Mouse (Mus musculus) fibroblast of lung, adult 2 months (primary cell): ENCODE data around the gene Hist4h4.
A peak's percentile ranks its signal among the peaks of the same experiment; 100 is the strongest.

Experiments used
- DNase-seq: peaks from one replicate; pipeline ENCODE4 v3.0.0-alpha.2; 2011; ENCODE audit warnings: low read depth

Hist4h4 gene

DNA sequence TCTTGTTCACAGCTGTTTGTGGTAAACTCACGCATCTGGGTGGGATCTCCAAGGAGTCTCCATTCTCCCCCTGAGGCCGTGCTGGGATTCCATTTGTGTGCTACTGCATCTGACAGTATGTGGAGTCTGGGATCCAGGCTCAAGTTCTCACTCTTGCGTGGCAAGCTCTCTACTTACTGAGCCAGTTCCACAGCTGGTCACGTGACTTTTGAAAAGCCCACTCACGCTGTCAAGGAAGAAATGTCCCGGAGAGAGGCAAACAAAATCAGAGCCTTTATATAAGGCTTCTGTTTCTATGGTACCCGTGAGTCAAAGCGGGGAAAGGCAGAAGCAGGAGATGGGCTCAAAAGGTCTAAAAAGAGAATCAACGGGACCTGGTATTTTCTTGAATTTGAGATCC, 21.5 kb downstream of the Hist4h4 start:
- DNase-seq: no peak

- no peak for DNase-seq
Measured at GRCm38 (mm10) chr6:136782146-136782545, 22.1 kb downstream of the Hist4h4 start.

DNA sequence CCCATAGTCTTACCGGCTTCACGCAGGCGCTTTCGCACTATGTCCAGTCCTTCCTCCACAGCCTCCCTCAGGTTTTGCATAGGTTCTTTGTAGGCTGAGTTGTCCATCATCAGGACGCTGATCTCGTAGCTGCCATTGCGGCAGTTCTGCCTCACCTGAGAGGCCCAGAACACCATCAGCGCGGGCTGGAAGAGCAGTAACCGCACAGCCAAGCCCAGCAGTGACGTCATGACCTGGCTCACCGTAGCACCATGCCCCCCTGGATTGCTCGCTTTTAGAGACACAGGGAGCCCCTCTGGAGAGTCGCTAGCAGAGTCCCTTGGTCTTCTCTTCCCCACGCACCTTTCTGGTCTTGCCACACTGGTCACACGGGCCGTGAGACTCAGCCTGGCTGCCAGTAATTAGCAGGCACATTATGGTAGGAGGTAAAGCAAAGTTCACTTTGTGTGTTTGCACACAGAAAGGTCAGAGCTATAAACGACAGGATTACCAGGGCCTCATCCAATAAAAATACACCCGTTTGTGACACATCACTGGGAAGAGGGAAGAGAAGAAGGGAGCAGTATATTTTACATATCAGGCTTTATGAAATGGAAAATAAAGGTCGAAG, 22.7 kb downstream of the Hist4h4 start, which contains the start of gene Gucy2c:
Gene Gucy2c (minus strand): TSS at position 389 of the 610 bp plus-strand sequence.
- DNase-seq: no peak

DNA sequence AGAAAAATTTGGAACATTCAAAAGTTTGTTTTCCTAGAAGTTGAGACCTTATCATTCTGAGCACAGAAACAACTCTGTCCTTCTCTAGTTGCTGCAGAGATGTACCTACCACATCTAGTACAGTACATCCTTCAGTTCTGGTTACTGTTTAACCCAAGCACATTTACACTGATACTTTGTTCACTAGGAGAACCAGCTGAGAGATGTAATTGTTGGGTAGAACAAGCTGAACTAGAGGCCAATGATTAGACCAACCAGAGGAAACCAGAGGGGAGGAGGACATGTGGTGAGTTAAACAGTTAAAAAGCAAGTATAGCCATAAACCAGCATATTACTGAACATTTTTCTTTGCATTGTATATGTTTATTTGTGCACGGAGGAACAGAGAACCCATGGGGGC, 27.8 kb downstream of the Hist4h4 start:
- no peak for DNase-seq

GRCm38 (mm10) chr6:136769859-136770258, 34.4 kb downstream of the Hist4h4 start:
- peak; percentile 59 for DNase-seq

DNA sequence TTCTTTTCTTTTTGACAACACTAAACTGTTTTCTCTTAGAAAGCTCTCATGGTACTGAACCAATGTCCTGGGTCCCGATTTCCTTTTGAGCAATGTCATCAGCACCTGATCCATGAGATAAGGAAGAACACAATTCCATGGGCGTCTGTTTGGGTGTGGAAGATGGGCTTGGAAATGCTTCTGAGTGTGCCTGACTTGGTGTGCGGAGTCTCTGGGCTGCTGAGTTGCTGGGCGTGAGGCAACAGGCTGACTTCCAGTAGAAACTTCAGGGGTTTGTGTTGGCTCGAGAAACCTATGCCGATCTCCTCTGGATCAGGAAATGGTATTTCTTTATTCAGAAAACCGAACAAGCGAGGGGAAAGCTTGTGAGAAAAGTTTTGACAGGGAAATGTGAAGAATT, 35.1 kb downstream of the Hist4h4 start:
- peak; percentile 64 for DNase-seq

DNA sequence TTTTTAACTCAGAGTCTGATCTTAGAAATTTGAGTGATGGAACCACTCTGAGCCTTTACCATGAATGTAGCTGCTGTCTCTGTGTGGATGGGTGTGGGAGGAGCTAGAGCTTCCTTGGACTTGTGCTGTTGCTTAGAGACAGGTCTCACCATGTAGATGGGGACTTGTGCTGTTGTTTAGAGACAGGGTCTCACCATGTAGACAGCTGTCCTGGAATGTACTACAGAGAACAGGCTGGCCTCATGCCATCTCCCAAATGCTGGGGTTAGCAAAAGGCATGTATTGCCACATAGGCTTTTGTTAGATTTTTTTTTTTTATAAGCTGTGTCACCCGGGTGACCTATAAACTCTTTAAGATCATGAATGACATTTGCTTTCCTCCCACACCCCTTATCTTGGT, 40.3 kb downstream of the Hist4h4 start:
- DNase-seq: no peak
